Mouse (Mus musculus) gastrocnemius, postnatal 10 days (tissue): ENCODE measurements around the gene Pitpnm2. TPM values are rescaled to one million over a fixed set of nuclear protein-coding genes. Genes with fewer than 3 reads are reported as not detected.
A peak's percentile ranks its signal among the peaks of the same experiment; 100 is the strongest.

ENCODE experiments used
- DNase-seq: peaks from one replicate; pipeline ENCODE4 v3.0.0; 2021; ENCODE audit warnings: mixed read lengths
- total RNA-seq, 2 experiments: library from RNA; stranded (reverse); gene quantifications; 2 replicates each; pipeline ENCODE4 v1.2.3; 2021

The Pitpnm2 gene
- total RNA-seq, 2 experiments from 2014 or later: 20.8 to 25.4 TPM

- DNase-seq: no peak
Measured at GRCm38 (mm10) chr5:124180500-124181167, 68.9 kb downstream of the Pitpnm2 start.

- DNase-seq: no peak
Measured at GRCm38 (mm10) chr5:124179411-124179810, 70.1 kb downstream of the Pitpnm2 start.

GRCm38 (mm10) chr5:124176726-124177132, 72.8 kb downstream of the Pitpnm2 start:
- no peak for DNase-seq

- DNase-seq: no peak
Measured at GRCm38 (mm10) chr5:124175138-124175537, 74.4 kb downstream of the Pitpnm2 start.

GRCm38 (mm10) chr5:124173012-124173985, 76.3 kb downstream of the Pitpnm2 start:
- peak; percentile 82 for DNase-seq

GRCm38 (mm10) chr5:124172246-124172645, 77.3 kb downstream of the Pitpnm2 start:
- DNase-seq: no peak

- DNase-seq: no peak
Measured at GRCm38 (mm10) chr5:124171781-124172180, 77.8 kb downstream of the Pitpnm2 start.

GRCm38 (mm10) chr5:124169224-124169621, 80.3 kb downstream of the Pitpnm2 start:
- no peak for DNase-seq

- no peak for DNase-seq
Measured at GRCm38 (mm10) chr5:124168428-124169223, 80.9 kb downstream of the Pitpnm2 start.

- DNase-seq: no peak
Measured at GRCm38 (mm10) chr5:124167621-124168020, 81.9 kb downstream of the Pitpnm2 start.

GRCm38 (mm10) chr5:124166741-124167140, 82.8 kb downstream of the Pitpnm2 start:
- DNase-seq: no peak

GRCm38 (mm10) chr5:124165622-124166570, 83.7 kb downstream of the Pitpnm2 start:
- DNase-seq: no peak

GRCm38 (mm10) chr5:124163445-124163844, 86.1 kb downstream of the Pitpnm2 start:
- DNase-seq: no peak

- DNase-seq: peak; percentile 63
Measured at GRCm38 (mm10) chr5:124162577-124162976, 87.0 kb downstream of the Pitpnm2 start.

- DNase-seq: no peak
Measured at GRCm38 (mm10) chr5:124161831-124162230, 87.7 kb downstream of the Pitpnm2 start.

- no peak for DNase-seq
Measured at GRCm38 (mm10) chr5:124159453-124159852, 90.1 kb downstream of the Pitpnm2 start.

- DNase-seq: no peak
Measured at GRCm38 (mm10) chr5:124158305-124158704, 91.3 kb downstream of the Pitpnm2 start.

- no peak for DNase-seq
Measured at GRCm38 (mm10) chr5:124155943-124156342, 93.6 kb downstream of the Pitpnm2 start.

GRCm38 (mm10) chr5:124152734-124153133, 96.8 kb downstream of the Pitpnm2 start:
- no peak for DNase-seq

- no peak for DNase-seq
Measured at GRCm38 (mm10) chr5:124150895-124151294, 98.7 kb downstream of the Pitpnm2 start.

GRCm38 (mm10) chr5:124149028-124149427, 100.5 kb downstream of the Pitpnm2 start:
- no peak for DNase-seq
